Mouse (Mus musculus): ENCODE measurements around the gene Alpk1.

Gene Alpk1

GRCm38 (mm10) chr3:127694802-127695771 is 85.2 kb downstream of the Alpk1 start:
- DNase-seq (ENCODE audit: low spot score): peak; percentile 75

DNA sequence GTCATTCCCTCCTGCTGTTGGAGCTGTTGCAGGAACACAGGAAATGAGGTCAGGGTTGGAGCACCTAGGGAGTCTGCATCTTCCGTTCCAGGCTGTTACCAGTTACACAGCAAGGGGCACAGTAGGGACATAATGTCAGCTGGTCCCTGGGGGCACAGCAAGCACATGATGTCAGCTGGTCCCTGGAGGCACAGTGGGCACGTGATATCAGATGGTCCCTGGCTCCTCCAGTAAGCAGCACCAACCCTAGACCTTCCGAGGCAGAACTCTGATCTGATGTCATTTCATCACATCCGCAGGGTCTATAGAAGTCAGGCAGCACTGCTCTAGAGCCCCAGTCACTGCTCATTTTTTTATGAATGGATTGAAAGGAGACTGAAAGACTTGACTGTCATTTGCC is 89.1 kb downstream of the Alpk1 start:
- no peak for DNase-seq (ENCODE audit: low spot score)

DNA sequence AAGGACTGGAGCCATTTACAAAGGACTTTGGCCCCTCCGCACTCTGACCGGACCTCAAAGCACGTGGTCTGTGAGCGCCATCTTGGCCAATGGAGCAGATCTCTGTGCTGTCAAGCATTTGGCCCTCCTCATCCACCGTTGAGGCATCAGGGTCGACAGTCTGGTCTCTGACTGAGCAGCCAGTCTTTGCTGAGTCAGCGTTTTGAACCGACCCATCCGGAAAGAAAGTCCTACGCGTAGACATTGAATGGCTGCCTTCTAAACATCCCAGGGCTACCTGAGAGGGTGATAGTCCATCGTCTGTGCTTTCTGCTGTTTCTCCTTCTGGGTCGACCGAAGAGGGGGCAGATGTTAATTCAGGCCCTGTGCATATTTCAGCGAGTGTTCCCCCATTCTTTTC is 100.6 kb downstream of the Alpk1 start:
- DNase-seq (ENCODE audit: low spot score): no peak

- DNase-seq (ENCODE audit: low spot score): peak; percentile 51
Measured at GRCm38 (mm10) chr3:127661646-127662531, 118.4 kb downstream of the Alpk1 start.

DNA sequence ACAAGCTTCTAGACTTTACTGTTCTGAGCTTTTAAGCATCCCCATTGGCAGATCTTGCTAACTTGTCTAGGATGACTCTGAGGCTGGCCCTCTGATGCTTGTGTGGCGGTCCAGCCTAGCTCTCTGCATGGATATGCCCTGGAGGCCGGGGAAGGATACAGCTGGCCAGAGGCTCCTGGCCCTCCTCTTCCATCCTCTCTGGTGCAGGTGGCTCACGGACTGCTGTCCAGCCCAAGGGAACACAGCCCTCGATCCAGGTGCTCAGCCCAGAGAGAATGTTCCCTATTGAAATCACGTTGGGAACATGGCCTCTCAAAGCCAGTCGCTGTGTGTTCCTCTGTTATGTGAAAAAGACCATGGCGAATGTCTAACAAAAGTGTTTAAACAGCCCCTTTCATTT is 119.6 kb downstream of the Alpk1 start:
- DNase-seq (ENCODE audit: low spot score): no peak

DNA sequence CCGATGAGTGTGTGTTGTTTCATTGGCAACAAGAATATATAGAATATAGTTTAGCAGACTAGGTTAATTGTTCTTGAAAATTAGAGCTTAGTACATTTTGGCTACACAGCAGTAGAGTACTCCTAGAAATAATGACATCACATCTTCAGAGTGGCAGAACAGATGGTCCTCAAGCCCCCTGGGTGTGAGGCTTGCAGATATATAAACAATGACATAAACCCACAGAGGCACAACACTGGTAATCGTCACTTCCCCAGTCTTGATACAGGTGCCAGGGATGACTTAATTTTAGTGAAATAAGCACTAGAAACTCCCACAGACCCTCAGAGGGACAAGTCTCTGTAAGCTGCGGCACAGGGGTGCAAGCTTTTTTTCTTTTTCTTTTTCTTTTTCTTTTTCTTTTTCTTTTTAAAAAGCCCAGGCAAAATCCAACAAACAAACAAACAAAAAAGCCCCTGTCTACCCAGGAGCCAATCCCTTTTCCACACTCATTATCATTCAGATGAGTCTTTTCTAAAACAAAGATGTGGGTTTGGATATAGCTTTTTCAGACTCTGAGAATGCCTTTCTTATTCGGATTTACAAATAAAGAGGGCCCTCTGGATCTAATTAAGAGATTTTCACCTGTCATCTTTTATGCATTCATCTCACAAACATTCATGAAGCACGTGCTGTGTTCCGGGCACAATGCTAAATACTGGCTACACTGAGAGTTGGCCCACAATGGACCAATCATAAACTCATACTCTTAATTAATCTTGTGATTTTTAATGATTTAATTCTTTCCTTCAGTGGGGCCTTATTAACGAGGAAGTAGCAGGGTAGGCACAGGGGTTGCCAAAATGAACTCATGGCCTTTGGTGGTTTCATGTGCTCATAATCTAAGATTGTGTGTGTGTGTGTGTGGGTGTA is 128.3 kb downstream of the Alpk1 start:
- no peak for DNase-seq (ENCODE audit: low spot score)

DNA sequence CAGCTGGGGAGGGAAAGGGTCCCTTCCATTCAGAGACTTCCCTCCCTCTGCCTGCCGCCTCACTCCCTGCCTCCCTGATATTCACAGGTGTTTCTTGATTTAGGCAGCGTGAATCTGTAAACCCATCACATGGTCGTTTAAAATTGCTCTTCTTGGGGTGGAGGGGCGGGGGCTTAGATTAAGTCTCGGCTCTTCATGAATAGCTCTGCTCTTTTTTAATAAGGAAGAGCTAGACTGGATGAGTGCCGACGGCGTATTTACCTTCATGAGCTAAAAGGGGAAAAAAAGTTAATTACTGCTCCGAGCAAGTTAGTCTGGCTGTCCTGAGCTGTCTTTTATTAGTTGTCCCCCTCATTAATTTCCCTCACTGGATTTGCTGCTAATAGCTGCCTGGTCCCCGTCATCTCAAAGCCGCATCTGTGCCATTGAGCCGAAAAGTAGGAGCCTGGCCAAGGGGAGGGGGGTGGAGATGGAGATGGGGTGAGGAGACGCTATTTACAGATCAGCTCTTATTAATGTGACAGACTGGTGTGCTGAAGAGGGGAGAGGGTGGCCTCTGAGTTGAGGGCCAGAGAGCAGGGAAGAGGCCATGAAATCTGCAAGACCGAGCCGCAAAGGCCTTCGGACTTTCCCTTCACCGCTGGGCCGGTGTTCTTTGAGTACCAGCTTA is 134.0 kb downstream of the Alpk1 start:
- peak; percentile 82 for DNase-seq (ENCODE audit: low spot score)

GRCm38 (mm10) chr3:127642211-127642610 is 138.1 kb downstream of the Alpk1 start:
- DNase-seq (ENCODE audit: low spot score): peak; percentile 79

DNA sequence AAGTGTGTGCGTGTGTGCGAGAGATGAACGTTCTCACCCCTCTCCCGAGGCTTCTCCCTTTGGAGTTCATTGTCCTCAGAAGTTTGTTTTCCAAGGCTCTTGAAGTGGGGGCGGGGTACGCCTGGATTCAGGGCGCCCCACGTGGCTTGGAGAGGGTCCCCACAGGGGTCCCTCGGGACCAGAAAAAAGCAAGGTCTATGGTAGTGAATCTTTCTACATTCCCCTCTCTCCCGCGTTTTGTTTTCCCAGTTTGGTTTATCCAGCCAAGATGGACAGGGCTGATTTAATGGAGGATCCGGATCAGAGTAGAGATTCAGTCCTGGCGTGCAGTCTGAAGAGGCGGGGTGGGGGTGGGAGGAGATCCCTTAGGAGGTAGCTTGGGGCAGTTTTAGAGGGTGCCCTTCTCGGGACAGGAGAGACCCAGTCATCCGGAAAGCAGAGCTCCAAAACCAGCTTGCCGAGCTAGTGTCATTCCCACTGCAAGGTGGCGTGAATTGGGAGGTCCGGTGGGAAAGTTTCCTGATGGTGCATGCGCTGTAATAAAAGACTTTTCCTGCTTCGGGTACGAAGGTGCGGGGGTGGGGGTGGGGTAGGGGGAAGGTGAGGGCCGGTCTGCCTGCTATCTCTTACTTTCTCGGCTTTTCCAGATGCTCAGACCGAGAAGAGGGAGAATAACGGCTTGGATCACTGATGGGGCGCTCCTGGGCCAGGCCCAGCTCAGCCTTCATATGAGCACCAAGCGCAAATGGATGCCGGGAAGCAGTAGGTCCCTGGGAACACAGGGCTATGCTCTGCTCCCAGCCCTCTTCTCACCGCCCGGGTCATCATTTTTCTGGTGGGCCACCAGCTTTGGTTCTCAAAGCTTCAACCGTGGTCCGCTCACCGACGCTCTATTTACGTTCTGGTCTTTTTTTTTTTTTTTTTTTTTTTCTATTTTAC is 139.3 kb downstream of the Alpk1 start:
- DNase-seq (ENCODE audit: low spot score): peak; percentile 56

DNA sequence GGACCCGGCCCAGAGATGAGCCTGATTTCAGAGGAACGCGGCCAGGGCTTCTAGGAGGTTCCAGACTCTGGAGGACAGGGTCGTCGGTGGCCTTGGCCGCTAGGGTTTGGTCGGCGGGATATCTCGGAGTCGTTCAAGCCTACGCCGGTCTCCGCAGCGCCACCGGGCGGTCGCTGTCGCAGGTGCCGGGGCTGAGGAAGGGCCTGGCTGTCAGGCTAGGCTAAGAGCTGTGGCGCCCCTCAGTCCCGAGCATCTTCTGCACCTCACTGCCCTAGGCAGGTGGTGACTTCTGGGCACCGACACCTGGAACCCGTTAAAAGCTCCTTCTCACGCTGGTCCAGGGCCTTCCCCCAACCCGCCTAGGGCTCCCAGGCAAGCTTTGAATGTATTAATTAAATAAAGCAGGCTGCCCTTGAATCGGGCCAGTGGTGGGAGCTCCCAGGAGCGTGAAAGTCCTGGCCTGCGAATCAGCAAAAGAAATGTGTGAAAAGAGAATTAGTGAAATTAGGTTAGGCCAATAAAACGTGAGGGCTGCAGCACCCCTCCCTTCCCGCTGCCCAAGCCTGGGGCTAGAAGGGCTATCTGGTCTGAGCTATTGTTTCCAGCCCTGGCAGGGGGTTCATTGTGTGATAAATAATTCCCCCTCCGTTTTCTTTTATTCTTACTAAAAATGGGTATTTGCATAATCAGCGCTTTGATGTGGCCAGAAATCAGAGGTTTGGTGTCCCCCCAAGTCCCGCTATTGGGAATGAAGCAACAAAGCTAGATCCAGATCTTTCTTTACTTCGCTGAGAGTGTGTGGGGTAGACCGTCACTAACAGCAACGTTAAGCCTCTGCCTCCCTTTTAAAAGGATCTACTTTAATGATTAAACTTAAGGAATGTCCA is 140.2 kb downstream of the Alpk1 start:
- peak; percentile 92 for DNase-seq (ENCODE audit: low spot score)

DNA sequence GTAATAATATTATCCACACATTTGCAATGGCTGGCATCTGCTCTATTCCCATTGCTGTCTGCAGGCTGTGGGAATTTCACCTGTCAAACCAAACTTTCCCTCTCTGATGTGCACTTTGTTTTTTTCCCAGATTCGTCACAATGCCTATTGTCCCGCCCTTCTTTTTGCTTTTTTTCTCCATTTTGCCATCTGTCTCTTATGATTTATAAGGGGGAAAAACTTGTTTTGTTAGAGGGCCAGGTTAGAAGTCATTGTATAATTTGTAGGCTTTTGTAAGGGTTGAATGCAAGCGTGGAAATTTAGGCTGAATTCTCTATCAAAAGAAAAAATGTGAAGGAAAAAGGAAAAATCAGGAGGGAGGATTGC is 145.4 kb downstream of the Alpk1 start:
- DNase-seq (ENCODE audit: low spot score): no peak

DNA sequence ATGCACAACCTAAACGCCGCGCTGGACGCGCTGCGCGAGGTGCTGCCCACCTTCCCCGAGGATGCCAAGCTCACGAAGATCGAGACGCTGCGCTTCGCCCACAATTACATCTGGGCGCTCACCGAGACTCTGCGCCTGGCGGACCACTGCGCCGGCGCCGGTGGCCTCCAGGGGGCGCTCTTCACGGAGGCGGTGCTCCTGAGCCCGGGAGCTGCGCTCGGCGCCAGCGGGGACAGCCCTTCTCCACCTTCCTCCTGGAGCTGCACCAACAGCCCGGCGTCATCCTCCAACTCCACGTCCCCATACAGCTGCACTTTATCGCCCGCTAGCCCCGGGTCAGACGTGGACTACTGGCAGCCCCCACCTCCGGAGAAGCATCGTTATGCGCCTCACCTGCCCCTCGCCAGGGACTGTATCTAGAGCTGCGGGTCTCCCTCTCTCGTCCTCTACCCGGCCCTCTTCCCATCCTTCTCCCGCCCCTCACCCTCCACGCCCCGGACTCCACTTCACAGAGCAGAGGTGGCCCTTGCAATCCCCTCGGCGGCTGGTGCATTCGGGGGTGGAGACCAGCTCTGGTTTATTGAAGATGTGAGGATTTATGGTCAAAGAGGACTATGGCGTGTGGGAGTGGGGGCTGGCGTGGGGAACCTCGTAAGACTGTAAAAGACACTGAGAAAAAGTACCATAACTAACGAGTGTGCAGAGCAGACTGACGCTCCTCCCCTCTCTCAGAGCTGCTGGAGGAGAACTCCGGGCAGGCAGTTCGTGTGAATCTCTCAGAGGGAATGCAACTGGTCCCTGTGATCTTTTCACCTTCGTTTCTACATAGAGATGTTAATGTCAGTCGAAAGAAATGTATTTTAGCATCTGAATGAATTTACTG is 146.0 kb downstream of the Alpk1 start:
- peak; percentile 92 for DNase-seq (ENCODE audit: low spot score)

- DNase-seq (ENCODE audit: low spot score): peak; percentile 64
Measured at GRCm38 (mm10) chr3:127633080-127634032, 147.0 kb downstream of the Alpk1 start, which contains the start of gene Neurog2. Neurog2 (plus strand) TSS chr3:127633135.

- peak; percentile 96 for DNase-seq (ENCODE audit: low spot score)
Measured at GRCm38 (mm10) chr3:127632531-127632930, 147.8 kb downstream of the Alpk1 start.

GRCm38 (mm10) chr3:127631582-127631981 is 148.7 kb downstream of the Alpk1 start:
- DNase-seq (ENCODE audit: low spot score): peak; percentile 60

GRCm38 (mm10) chr3:127630735-127631372 is 149.5 kb downstream of the Alpk1 start:
- DNase-seq (ENCODE audit: low spot score): no peak
